Mouse (Mus musculus) cerebellum, adult (tissue): ENCODE measurements at regions not wholly inside any gene's neighbourhood (a gene's known extent, or its start where the extent isn't known, plus 50 kb on each side); places are given as distances from the start of the nearest gene placed in this dataset.
A peak's percentile ranks its signal among the peaks of the same experiment; 100 is the strongest.

Experiments
- ATAC-seq: cut with Nextera tagmentation; 2 replicates; pipeline ENCODE4 v1.9.2; 2017; ENCODE audit warnings: mild to moderate bottlenecking, moderate library complexity, mixed read lengths; ENCODE audit not compliant: insufficient number of reproducible peaks, low FRiP score, low TSS enrichment

GRCm38 (mm10) chr15:88175991-88176390 lies 424.1 kb upstream of the Zdhhc25 start:
- no peak for ATAC-seq

DNA sequence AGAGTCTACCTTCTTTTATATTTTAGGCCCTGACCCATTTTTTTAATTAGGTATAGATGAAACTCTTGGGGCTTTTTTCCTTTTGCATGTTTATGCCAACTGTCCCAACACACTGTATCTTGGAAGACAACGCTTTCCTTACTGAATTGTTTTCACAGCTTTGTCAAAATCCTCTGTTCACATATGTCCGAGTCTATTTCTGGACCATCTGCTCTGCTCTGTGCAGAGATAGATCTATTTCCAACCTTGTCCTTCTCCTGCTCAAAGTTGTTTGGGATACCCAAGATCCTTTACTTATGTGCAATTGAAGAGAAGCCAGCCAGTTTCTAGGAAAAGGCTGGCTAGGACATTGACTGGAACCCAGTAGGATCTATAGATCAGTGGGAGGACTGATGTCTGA lies 403.6 kb upstream of the Zdhhc25 start:
- ATAC-seq = no peak

- no peak for ATAC-seq
Measured at GRCm38 (mm10) chr15:88202736-88203135, 397.4 kb upstream of the Zdhhc25 start.

GRCm38 (mm10) chr15:88213356-88213755 lies 386.7 kb upstream of the Zdhhc25 start:
- ATAC-seq = no peak

DNA sequence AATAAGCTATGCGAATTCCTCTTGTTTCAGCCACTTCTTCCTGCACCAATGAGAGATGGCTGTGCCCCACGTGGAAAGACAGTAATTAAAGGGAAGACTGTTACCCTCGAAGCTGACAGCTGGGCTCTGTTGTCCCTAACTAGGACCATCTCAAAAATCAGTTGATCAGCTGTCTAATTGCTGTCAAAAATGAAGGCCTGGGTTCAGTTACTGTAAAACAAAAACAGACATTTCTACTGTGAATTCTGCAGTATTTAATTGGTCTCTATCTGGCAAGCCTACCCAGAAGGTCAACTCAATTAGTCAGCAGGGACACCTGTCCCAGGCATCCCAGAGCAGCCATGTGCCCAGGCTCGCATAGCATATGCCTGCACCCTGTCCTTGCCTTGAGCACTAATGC lies 385.8 kb upstream of the Zdhhc25 start:
- no peak for ATAC-seq

DNA sequence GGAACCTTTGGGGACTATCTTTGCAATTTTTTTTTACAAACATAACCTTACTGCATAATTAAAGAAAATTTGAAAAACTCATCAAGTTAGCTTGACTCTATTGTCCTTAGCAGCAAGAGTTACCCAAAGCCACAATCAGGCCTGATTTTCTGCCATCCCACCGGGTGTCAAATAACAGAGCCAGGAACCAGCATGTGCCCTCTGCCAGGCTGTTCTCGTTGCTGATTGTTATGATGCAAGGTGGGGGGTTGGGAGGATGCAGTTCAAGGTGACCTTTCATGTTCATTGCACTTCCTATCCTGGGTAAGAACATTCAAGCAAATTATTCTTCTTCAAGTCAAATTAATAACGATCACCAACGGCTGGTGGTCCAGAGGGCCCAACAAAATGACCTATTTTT lies 370.6 kb upstream of the Zdhhc25 start:
- no peak for ATAC-seq

- no peak for ATAC-seq
Measured at GRCm38 (mm10) chr15:88244606-88245005, 355.5 kb upstream of the Zdhhc25 start.

GRCm38 (mm10) chr15:88245496-88246246 lies 354.4 kb upstream of the Zdhhc25 start:
- ATAC-seq = no peak

DNA sequence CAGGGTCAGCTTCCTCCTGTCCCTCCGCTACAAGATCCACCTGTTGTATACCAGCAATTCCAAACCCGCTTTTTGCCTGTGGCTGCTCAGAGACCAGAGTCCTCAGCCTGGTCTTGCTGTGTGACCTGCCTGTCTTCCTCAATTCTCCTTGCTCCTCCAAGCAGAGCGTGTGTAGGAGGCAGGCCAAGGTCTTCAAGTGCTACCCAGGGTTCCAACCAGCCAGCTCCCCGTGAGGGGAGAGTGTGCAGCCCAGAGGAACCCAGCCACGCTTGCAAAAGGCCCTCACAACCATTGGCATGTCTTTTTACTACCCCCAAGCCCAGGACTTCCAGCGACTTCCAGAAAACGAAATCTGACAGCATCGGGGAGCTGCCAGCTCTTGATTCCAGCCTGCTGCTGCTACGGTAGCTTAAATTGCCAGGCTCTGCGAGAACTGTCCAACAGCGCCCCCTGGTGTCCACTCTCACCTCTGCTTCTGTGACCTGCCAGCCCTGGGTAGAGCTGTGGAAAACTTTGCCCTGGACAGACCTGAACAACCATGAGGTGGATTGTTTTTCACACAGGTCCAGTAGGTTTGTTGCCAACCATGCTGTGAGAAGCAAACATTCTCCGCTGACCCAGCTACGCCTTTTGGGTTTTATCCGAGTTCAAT lies 352.0 kb upstream of the Zdhhc25 start:
- ATAC-seq = peak; percentile 71

DNA sequence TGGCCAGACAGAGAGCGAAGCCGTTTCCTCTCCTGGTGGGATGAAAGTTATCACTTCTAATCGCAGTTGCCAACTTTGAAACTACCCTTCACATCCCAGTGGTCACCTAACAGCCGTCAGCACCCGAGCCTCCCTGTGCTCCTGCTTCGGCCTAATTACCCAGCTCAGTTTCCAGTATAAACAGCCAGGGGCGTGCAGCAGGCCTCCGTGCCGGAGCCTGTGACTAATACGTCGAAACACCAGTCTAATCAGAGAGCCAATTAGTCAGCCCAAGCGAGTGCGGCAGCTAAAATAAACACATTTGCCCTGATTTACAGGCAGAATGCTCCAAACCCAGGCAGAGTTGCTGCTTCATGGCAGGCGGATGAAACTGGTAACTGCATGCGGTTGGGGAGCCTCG lies 312.1 kb upstream of the Zdhhc25 start:
- no peak for ATAC-seq

- ATAC-seq = no peak
Measured at GRCm38 (mm10) chr15:88288696-88289095, 311.4 kb upstream of the Zdhhc25 start.

DNA sequence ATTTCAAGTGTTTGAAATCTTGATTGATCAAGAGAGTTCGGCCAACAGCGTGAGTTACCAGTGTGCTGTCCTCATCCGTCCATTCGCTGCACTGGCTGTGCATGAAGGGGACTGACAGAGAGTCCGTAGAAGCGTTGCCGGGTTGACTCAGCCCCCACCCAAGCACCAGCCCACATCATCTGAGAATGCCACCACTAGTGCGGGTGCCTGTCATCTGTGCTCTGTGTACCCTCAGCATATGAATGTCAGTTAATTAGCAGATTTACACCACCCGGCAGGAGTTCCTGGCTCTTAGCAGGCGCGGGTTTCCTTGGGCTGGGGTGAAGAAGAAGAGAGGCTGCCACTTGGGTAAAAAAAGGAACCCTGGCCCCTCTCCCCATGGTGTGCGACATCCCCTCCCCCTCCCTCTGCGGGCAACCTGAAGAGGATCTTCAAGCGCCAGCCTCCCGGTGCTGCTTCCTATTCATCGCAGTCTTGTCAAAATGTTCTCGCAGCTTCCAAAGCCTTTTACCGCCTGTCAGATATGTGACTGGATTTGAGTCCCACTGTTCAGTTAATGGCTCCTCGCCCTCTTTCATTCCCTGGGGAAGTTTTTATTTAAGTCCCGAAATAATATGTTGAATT lies 309.2 kb upstream of the Zdhhc25 start:
- ATAC-seq = no peak

DNA sequence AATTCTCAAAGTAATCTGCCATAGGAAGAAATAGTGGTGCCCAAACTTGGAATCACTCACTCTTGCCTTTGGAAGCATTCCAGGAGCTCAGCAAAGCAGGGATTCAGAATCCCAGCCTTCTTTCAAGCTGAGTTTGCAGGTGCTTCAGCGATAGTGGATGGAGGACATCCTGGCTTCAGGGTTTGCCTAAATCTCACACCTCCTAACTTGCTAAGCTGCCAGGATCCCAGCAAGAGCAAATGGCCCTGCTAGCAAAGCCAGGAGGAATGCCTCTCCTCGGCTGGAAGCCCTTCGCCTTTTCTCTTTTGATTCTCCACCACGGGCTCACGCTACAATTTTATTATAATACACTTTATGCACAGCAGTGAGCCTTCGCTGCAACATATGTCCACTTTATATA lies 301.0 kb upstream of the Zdhhc25 start:
- ATAC-seq = peak; percentile 75; the same call in 1 of the 2 replicates

GRCm38 (mm10) chr15:88311158-88311557 lies 288.9 kb upstream of the Zdhhc25 start:
- ATAC-seq = no peak

DNA sequence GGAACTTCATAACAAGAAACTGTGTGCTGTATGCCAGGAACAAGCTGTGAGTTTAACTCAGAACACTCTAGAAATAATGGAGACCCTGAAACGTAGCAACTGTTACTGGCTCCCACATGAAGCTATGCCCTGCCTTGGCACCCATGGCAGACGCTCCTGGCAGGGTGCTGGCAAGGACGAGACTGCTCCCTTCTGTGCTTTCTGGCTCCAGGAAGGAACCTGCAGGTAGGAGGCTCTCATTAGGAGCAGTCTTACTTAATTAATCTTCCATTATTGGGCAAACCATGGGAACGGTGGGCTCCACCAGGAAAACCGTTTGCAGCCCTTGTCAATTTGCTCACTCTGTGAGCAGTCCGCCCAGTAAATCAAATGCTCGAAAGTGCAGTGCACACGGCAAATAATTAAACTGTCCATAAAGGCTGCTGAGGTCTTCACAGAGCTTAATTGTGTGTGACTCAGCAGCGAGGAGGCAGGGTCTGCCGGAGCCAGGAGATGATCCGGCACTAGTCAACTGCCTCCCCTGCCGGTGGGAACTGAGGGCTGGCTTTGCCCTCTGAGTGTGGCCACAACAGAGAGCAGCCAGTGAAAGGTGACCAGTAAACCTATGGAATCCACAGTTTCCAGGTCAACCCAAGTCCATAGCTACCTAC lies 285.2 kb upstream of the Zdhhc25 start:
- no peak for ATAC-seq

GRCm38 (mm10) chr15:88318048-88318447 lies 282.1 kb upstream of the Zdhhc25 start:
- no peak for ATAC-seq

- no peak for ATAC-seq
Measured at GRCm38 (mm10) chr15:88319527-88319926, 280.6 kb upstream of the Zdhhc25 start.

- ATAC-seq = no peak
Measured at GRCm38 (mm10) chr15:88323584-88324375, 276.3 kb upstream of the Zdhhc25 start.

DNA sequence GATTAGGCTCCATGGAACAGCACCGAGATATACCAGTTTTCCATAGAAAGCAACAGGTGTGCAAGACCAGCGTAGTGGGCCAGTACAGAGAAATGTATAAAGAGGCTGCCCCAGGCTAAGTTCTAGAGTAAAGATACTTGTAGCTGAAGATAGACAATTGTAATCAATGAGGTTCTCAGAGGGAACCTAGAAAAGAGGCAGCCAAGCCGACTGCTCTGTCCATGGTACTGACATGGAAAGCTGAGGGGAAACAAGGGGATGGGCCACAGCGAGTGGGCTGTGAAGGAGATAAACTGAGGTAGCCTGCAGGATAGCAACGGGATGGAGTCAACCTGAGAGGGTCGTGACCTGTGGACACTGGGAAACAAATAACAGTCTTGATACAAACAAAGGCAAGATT lies 275.0 kb upstream of the Zdhhc25 start:
- ATAC-seq = no peak

- ATAC-seq = no peak
Measured at GRCm38 (mm10) chr15:88353206-88353605, 246.9 kb upstream of the Zdhhc25 start.
